Mouse (Mus musculus): Measurements from ENCODE around the gene Klf15.

Klf15 gene

DNA sequence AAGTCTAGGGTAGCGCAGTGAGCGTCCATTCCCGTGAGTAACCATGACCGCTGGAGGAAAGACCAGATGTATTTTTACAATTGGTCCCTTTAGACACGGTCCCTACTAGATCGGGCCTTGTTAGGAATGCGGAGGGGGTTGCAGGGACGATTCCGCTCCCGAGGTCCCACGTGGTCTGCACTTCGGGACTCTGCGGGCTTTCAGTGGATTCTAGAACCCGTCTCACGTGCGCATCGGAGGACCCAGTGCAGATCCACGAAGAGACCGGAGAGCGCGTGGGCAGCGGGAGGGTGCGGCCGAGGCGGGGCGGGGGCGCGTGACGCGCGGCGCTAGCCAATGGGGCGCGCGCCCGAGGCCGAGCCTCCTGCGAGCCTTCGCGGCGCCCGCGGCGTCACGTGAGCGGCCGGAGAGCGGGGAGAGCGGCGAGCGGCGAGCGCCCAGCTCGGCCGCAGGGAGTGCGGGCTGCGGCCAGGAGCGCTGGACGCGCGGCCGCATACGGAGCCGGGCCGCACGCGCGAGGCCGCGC is at the start of gene Klf15:
Gene Klf15, plus strand, starts transcription at position 396 of the 526 bp plus-strand sequence.
- DNase-seq = peak; percentile 84 to 95

DNA sequence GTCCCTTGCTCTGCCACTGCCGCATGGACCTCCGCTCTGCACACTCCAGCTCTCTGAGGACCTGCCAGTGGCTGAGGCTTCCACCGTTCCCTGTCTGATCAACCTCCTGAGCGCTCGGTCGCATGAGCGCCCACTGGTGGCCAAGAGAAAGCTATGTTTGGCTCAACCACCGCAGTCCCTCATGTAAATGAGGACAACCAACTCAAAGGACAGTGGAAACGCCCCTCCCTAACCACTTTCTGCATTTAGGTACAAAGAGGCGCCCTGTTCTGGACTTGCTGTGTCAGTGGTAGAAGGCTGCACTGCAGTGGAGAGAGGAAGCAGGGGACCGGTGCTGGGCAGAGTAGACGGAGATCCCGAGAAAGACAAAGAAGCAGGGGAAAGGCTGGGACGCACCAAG is 39.8 kb upstream of the Klf15 start:
- peak; percentile 85 to 92 for DNase-seq

DNA sequence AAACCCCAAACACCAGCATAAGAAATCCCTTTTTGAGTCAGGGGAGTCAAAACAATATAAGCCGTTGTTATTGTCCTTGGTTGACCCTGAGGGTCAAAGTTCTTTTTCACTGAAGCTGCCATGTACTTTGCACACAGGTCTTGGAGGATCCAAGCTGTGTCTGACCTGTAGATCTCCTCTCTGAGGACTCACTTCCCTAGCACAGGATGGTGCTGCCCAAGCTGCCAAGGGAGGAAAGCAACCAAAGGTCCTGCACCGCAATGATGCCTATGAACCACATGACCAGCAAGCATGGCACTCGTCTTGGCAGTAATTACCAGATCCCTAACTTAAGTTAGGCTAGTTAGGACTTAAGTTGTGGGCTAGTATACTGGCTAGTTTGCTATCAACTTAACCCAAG is 37.0 kb upstream of the Klf15 start:
- DNase-seq = no peak

DNA sequence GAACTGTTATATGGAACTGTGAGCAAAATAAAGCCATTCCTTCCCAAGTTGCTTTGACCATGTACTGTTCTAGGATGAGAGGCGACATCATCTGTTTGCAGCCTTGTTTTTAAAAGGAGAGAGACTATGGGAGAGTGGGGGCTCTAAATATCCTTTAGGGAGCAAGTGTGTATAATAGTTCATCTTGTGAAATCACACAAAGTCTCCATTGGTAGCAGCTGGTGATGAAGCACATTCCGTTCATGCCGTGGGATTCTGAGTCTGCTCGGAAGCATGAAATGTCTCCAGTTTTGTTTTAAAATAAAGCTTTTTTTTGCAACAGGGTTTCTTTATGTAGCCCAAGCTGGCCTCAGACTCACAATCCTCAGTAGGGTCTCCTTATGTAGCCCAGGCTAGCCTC is 36.4 kb upstream of the Klf15 start:
- no peak for DNase-seq

DNA sequence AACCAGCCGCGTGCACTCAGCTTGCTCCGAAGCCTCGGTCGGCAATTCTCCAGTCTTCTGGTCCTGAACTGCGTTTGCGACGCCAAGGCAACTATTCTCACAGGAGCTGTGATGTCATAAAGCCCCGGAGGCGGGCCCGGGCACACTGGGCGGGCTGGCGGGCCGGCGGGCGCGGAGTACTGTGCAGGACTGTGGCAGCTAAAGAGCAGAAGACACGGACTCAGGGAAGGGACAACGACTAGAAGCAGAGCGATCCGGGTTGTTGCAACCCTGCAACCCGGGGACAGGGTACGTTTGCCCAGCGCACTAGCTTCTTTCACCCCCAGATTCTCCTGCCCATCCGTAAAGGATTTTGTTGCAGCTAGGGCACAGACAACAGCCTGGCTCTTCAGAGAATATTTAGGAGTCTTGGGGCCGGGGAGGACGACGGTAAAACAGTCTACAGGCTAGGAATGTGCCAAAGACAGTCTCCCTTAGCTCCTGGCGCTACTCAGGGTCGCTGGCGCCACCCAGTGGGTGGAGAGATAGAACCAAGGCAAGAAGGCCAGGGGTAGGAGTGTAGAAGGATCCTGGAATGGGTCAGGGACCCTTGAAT is 33.9 kb upstream of the Klf15 start, which contains the start of gene Cfap100:
Gene Cfap100, minus strand, starts transcription at position 418 of the 595 bp plus-strand sequence.
- peak; percentile 83 to 88 for DNase-seq

DNA sequence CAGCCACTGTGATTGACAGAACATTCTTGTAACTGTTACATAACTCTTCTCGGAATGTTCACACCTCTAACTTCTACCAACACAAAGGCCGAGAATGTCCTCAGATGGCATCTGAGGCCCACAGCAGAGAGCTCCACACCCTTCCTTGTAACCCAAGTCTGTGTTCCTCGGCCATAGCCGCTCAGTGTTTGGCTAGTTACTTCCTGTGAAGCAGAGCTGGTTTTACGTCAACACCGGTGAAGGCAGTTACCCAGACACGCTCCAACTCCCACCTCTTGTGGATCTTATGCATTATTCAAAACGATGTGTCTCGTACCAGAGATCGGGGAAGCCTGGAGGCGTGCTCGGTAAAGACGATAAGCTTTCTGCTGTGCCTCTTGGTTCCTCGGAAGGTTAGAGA is 32.5 kb upstream of the Klf15 start:
- DNase-seq = peak in 1 of 2 experiments; percentile 60

DNA sequence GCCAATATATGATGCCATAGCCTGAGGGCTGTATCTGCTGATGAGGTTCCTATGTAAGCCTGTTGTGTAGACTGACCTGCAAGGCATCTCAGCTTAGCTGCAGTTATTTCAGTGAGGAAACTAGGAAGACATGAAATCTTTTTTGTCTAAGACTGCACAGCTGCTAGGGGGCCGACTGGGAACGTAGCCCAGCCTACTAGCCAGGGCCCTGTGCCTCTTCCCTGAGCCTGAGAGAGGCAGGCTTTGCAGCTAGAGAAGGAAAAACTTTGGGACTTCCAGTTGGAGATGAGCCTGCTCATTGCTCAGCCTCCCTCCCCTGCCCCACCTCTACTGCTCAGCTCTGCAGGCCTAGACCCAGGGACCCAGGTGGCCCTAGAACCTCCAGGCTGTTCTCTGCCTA is 30.9 kb upstream of the Klf15 start:
- DNase-seq = no peak

DNA sequence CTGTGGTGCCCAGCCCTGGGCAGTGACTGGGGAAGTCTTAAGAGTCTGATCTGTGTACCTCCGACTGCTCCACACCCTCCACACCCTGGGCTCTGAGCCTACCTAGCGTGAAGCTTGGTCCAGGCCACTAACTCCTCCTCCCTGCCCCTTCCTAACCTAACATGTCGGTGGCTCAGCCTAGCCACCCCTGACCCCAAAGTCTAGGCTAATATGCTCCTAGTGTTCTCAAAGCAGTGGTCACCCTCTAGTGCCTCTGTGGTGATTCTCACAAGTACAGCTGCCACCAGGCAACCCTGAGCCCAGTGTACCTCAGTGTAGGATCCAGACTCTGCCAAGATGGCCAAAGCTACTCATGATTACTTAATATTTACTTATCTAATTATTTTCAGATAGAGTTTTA is 27.7 kb upstream of the Klf15 start:
- peak in 1 of 2 experiments; percentile 44 for DNase-seq

DNA sequence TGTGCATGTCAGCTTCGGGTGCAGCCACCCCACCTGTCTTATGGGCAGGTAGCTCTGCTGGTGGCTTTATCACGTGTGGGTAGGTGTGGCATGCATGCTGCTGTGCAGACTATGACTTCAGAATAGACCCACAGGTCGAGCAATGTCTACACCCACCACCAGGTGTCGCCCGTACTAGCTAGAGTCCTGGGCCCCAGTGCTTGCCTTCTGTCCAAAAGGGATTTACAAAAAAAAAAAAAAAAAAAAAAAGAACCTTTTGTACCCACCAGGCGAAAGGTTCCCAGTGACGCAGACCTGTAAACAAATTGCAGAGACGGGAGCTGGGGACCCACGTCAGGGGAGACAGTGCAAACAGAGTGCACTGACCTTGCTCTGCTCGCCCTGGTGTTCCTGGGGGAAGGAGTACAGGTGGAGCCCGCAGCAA is 27.2 kb upstream of the Klf15 start:
- peak; percentile 92 to 94 for DNase-seq

DNA sequence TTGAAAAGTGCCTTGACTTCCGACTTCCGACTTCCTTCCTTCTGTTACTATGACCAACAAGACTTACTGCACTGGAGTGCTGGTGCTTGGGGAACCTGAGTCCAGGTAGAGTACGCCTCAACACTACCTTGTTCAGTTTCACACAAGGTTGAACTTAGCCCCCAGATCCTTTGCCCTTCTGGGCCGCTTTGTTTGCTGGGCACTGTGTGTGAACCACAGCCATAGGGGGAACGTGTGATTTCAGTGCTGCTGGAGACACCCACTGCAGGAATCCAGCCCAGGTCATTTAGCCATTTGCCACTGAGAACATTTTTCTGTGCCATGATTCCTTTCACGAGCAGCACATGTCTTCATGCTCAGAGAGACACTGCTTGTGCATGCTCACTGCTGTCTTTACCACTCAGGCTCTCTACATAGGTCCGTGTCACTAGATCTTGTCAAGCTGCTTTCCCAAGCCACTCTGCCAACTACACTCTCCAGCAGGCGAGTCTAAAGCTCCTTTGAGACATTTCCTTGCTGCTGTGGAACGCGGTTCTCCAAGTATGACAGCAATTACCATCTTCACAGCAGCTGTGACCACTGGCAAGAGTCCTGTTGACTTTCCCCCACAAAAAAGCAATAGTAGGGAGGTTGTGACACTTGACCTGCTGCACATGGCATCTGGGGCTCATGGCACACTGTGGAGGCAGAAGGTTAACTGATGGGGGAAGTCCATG is 26.0 kb upstream of the Klf15 start:
- no peak for DNase-seq

DNA sequence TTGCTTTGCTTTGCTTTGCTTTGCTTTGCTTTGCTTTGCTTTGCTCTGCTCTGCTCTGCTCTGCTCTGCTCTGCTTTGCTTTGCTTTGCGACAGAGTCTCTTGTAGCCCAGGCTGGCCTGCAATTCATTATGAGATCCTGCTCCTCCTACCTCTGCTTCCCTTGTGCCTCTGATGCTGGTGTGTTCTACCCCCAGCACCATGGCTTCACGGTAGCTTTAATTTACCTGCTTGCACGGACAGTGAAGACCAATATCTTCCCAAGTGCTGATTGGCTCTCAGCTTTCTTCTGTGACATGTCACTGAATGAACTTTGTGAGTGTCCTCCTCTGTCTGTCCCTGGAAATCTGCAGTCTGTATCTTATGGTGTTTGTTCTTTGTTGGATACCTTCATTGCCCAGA is 25.3 kb upstream of the Klf15 start:
- DNase-seq = no peak

DNA sequence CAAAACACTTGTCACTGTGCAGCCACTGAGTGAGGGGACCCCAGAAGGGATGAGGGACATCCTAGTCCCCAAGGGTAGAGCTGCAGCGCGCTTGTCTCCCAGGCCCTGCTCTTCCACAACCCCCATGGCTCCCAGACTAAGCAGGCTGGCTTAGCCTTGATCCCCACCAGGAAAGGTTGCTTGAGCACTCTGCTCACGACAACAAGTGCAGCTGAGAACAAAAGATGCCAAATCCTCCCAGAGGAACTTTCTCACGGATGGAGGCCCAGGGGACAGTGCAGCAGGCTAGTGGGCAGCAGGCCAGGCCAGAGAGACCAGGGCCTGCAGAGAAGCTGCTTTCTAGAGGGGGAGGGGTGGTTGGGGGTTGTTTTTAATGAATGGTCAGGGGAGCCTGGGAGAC is 15.5 kb upstream of the Klf15 start:
- DNase-seq = peak in 1 of 2 experiments; percentile 36

DNA sequence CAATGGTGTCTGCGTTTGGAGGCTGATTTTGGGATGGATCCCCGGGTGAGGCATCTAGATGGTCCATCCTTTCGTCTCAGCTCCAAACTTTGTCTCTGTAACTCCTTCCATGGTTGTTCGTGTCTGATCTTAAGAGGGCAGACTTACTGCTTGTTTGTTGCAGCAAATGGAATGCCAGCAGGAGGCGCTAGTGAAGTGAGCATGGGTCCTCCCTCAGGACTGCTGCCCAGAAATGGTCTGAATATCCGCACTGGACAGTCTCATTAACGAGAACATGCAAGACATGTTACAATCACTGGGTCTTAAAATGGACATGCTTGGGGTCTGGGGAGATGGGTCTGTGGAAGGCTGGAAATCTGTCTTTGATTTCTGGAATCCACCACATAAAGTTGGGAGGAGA is 12.2 kb upstream of the Klf15 start:
- peak; percentile 93 to 98 for DNase-seq

DNA sequence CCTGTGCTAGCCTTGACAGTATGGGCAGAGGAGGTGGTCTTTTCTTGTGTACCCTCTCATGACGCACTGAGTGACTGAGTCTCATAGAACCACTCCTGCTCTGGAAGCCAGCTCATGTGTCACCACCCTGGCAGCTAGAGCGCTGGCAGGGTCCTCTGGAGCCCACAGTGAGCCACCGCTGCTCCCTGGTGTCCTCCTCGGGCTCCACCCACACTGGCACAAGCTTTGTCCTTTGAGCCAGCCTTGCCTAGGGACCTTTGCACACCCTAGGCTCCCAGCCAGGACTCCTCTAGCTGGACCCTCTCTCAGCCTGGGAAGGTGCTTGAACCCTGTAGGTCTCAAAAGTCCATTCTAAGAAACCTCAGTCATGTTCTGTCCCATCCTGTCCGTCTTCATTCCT is 11.7 kb upstream of the Klf15 start:
- peak; percentile 89 to 96 for DNase-seq

DNA sequence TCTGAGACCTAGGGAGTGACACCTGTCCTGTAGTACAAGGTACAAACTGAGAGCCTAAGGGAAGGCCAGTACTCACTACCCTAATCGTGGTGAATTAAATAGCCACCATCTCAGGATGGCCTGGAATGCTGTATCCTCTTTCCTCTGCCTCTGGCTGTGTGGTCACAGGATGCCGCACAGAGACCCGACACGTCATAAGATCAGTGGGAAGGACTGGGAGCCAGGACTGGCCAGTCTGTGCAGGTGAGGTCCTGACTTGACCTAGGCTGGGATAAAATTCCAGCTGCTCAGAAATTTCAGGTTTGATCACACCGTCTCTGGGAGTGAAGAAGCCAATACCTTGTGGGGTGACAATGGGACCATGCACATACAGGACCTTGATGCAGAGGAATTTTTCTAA is 10.9 kb upstream of the Klf15 start:
- peak in 1 of 2 experiments; percentile 52 for DNase-seq

DNA sequence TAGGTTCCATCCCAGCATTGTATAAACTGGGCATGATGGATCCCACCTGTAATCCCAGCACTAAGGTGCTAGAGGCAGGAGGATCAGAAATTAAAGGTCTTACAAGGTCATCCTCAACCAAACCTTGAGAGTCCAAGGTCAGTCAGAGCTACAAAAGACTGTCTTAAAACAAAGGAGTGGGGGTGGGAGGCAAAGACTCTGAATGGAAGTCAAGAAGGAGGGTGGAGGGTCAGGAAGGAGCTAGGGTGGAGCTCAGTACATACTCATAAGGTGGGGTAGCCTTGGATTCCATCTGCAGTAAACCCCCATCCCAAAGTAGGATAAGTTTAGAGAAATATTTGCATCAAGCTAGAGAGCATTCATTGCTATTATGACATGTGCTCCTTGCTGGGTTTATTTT is 9.8 kb upstream of the Klf15 start:
- DNase-seq = no peak

DNA sequence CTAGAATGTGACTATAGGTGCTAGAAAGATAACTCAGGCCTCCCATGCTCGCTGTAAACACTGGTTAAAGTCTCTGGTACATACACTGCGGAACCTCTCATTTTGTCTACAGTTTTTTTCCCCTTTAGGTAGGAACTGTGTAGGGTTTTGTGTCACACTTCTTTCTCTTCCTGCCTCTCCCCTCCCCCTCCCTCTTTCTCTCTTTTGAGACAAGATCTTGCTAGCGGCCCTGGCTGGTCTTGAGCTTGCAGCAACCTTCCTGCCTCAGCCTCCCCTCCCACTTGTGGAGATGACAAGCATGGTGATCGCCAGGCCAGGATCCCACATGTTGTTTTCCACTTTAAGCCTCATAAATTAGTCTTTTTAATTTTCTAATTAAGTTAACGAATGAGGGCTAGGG is 8.6 kb upstream of the Klf15 start:
- no peak for DNase-seq

DNA sequence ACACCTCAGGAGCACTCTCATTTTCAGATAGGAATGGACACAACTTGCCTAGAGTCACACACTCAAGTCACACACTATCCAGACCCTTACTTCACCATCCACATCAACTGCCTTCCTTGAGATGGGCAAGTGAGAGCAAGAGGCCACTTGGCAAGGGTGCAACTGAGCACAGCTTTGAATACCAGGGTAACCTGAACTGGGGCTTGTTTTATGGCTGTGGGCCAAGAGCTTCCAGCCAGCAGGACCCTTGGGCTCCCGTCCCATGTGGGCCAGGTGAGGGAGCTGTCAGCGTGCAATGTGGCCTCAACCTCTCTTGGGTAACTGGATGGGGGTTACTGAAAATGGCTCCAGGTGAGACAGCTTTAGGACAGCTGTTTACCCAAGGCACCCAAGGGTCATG is 5.0 kb upstream of the Klf15 start:
- DNase-seq = peak; percentile 60 to 83

DNA sequence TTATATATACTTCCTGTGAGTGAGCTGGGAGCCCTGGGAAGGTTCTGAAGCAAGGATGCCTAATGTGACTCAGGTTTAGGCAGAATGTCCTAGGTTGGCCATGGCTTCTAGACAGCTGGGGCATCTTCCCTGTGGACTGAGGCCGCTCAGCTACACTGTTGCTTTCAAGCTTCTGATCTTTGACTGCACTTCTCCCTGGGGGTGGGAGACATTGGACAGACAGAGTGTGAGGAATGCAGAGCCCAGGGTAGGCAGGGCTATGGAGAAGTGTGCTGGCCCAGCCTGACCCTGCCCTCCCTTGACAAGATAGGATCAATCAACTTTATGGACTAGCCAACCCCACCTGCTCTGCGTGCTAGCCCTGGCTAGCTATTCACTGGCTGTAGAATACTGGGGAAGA is 1.2 kb upstream of the Klf15 start:
- DNase-seq = peak; percentile 29 to 72

DNA sequence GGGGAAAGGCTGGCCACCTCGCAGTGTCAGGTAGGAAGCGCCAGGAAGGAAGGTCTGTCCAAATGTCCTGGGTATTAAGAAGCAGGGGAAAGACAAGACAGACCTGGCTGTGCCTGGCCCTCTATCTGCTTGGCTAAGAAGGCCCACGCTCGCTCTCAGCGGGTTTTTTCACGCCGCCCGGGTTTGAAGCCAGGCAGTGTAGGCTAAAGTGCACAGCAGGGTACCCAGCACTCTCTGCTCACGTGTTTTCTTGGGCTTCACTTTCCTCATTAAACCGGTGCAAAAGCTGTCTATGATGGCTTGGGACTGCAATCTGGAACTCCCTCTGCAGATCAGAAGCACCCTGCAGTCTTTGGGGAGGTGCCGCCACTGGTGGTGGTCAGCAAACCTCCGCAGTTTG is 605 bp upstream of the Klf15 start:
- DNase-seq = peak; percentile 36 to 68

DNA sequence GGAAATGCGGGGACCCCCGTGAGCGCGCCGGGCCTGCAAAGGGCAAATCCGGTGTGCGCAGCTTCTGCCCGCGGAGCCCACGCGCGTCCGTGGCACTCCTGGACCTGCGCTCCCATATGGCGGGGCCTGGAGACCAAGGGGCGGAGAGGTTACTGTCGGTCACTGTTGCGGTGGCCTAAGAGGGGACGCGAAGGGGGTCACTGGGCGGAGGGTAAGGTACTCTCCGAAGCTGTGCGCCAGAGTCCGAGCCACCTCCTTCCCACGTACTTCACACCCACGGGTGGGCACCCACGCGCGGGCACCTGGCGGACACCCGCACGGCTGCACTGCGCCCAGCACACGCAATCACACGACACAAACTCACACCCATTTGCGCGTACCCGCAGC is 458 bp downstream of the Klf15 start:
- DNase-seq = peak in 1 of 2 experiments; percentile 70

DNA sequence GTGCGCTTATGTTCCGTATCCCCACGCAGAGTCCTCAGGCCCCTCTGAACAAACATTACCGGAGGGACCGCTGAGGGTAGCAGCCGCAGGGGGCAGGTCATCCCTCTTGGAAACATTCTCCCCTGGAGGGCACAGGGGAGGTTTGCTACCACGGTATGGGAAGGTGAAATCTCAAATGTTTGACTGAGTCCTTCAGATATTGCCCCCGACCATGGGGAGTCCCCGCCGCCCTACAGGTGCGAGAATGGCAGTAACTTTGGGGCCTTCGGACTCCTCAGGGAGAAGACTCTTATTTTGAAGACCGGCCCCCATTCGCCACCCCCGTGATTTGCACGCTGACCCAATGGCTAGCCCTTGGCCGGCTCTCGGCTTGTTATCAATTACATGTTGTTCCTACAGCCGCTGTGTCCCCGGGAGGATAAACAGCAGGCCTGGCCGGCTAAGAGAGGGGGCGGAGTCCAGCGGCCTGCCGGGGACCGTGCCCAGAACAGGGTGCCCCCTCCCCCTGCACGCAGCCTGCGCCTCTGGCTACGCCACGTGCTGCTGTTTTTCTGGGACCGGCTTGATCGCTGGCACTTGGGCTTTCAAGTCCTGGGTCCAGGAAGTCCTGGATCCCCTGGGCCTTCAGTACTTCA is 969 bp downstream of the Klf15 start:
- DNase-seq = peak; percentile 95 to 99

DNA sequence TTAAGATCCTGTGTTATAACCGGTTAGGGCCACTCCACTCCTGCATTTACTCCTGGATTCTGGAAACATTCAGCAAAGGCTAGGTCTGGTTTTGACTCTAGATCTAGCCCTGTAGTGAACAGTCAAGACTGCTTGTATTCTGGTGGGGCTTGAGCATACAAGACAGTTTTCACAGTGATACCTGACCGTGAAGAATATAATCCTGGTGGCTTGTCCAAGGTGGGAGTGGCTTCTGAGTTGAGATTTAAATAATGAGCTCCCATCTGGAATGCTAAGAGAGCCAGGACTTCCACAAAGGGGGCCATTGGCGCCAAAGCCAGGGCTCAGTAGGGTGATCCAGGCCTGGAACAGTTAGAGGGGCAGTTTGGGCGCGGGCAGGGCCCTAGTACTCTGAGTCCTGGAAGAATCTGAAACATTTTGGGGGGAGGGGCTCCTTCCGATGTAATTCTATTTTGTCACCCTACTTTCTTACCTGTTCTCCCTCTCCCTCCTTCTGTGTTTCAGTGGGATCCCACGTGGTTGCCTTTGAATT is 1.6 kb downstream of the Klf15 start:
- DNase-seq = peak in 1 of 2 experiments; percentile 42
